Mouse (Mus musculus) liver, embryonic 11.5 days (tissue): ENCODE results near the gene Lce1e. TPM values are rescaled to one million over a fixed set of nuclear protein-coding genes. Genes with fewer than 3 reads are reported as not detected.

Source experiments
- ATAC-seq: fragments of 200-750 bp; cut with Nextera tagmentation; replicated peaks from 2 replicates; pipeline ENCODE4 v1.8.0; 2017; ENCODE audit warnings: moderate number of reproducible peaks, mild to moderate bottlenecking, moderate TSS enrichment, moderate library complexity; ENCODE audit not compliant: low FRiP score
- DNase-seq: peaks from one replicate; pipeline ENCODE4 v3.0.0-alpha.2; 2017; ENCODE audit warnings: low spot score
- H3K27ac ChIP-seq: fragments of 300-500 bp; sonication (generic); 2 replicates; pipeline ENCODE4 v1.5.1; 2014; ENCODE audit warnings: mild to moderate bottlenecking, low read depth, low read length, control low read depth
- H3K27me3 ChIP-seq: fragments of 300-500 bp; sonication (generic); replicated peaks from 2 replicates; pipeline ENCODE4 v1.6.1; 2014; ENCODE audit warnings: low read length, mixed read lengths; ENCODE audit not compliant: control insufficient read depth, insufficient read depth
- H3K36me3 ChIP-seq: fragments of 300-500 bp; sonication (generic); 2 replicates; pipeline ENCODE4 v1.6.1; 2014; ENCODE audit warnings: mild to moderate bottlenecking, low read length, moderate library complexity, mixed read lengths; ENCODE audit not compliant: control insufficient read depth, insufficient read depth
- H3K4me1 ChIP-seq: fragments of 300-500 bp; sonication (generic); replicated peaks from 2 replicates; pipeline ENCODE4 v1.6.1; 2014; ENCODE audit warnings: low read length, mixed read lengths; ENCODE audit not compliant: control insufficient read depth, insufficient read depth
- H3K4me2 ChIP-seq: fragments of 300-500 bp; sonication (generic); 2 replicates; pipeline ENCODE4 v1.6.1; 2014; ENCODE audit warnings: mild to moderate bottlenecking, control low read depth, moderate library complexity
- H3K4me3 ChIP-seq: fragments of 300-500 bp; sonication (generic); 2 replicates; pipeline ENCODE4 v1.5.1; 2014; ENCODE audit warnings: low read depth, low read length, control low read depth
- H3K9ac ChIP-seq: fragments of 300-500 bp; sonication (generic); 2 replicates; pipeline ENCODE4 v1.6.1; 2014; ENCODE audit warnings: low read depth, low read length, control low read depth
- H3K9me3 ChIP-seq: fragments of 300-500 bp; sonication (generic); 2 replicates; pipeline ENCODE4 v1.6.1; 2016; ENCODE audit warnings: low read length, inconsistent platforms, mixed read lengths; ENCODE audit not compliant: control insufficient read depth
- WGBS: fragments of 180-500 bp; shearing (Covaris S2); extraction: QIAGEN DNeasy Blood & Tissue Kit; methylation state at CpG from one replicate; pipeline ENCODE4 v1.1.7; 2014; 5-methylcytosine and 5-hydroxymethylcytosine counted together
- polyA plus RNA-seq: library from polyadenylated mRNA; unstranded; fragments of >200 nt; fragmentation: Nextera tagmentation; extraction: Ambion mirVana; gene quantifications from 2 replicates; pipeline ENCODE4 v1.2.1, GENCODE M21; 2014

Lce1e gene
- not detected in 2 replicates for polyA plus RNA-seq

DNA sequence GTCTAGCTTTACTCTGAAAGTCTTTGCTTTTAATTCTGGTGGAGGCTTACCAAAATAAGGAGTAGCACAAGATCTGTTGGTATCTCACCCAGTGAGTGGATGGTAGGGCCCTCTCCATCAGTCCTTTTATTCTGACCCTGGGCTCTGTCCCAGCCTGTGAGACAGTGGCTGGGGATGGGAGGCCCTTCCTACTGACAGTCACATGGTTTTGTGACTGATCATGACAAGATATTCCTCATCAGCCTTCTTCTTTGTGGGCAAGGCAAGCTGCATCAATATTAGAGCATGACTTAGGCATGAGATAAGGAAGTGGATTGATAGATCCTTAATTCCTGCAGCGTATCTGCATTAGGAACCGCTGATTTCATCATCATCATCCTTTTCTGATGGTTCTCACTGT is at the start of gene Lce1e:
Gene Lce1e, minus strand, starts transcription at position 101 of the 400 bp plus-strand sequence.
- H3K27me3 ChIP-seq = no peaks in the 10 kb centered on the region
- DNase-seq (no peak), ATAC-seq (no peak; the same call in 1 of the 2 replicates)
- H3K4me3 ChIP-seq = no peak within 1 kb of the TSS
- 75% methylated on average over 2 of the region's 2 CpGs for WGBS
- no peaks in the 10 kb centered on the region for H3K36me3 ChIP-seq
- H3K9ac ChIP-seq = no peak within 1 kb of the TSS
- H3K4me1 ChIP-seq = no peaks in the 10 kb centered on the region
- no peak within 1 kb of the TSS for H3K4me2 ChIP-seq
- no peak within 1 kb of the TSS for H3K27ac ChIP-seq
- H3K9me3 ChIP-seq = no peaks in the 10 kb centered on the region

DNA sequence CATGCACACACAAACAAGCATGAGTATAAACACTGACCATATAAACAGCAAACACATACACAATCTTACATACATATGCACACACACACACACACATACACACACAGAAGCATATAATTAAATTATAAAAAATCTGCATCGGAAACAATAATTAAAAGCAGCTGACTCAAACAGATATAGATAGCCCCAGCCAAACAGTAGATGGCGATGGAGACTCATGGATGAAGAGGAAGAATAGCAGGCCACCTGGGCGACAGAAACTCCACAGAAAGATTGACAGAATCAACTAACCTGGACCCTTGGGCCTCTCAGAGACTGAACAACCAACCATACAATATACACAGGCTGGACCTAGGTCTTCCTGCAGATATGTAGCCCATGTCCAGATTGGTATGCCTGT is 44.3 kb upstream of the Lce1e start:
- DNase-seq = no peak
- H3K27me3 ChIP-seq = no peaks in the 10 kb centered on the region
- no peak overlapping the region for H3K9ac ChIP-seq
- H3K4me3 ChIP-seq = no peak overlapping the region
- no peak overlapping the region for H3K4me2 ChIP-seq
- no peak overlapping the region for H3K27ac ChIP-seq
- no peaks in the 10 kb centered on the region for H3K36me3 ChIP-seq
- H3K4me1 ChIP-seq = no peaks in the 10 kb centered on the region
- ATAC-seq = no peak
- no peaks in the 10 kb centered on the region for H3K9me3 ChIP-seq
- 41% methylated on average over 3 of the region's 3 CpGs for WGBS

DNA sequence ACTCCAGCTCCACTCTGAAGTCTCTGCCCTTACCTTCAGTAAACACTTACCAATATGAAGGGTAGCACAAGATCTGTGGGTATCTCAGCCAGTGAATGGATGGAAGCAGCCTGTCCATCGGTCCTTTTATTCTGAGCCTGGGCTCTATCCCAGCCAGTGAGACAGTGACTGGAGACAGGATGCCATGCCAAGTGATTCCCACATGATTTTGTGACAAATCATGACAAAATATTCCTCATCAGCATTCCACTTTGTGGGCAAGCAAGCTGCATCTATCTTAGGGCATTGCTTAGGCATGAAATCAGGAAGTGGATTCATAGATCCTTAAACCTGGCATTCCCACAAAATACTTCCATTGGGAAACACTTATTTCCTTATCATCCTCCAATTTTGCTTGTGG is 43.4 kb upstream of the Lce1e start, which contains the start of gene Lce1g:
Gene Lce1g, minus strand, starts transcription at position 101 of the 400 bp plus-strand sequence.
- H3K27me3 ChIP-seq = no peaks in the 10 kb centered on the region
- DNase-seq (no peak), ATAC-seq (no peak)
- H3K4me3 ChIP-seq = no peak within 1 kb of the TSS
- H3K4me1 ChIP-seq = no peaks in the 10 kb centered on the region
- no peak within 1 kb of the TSS for H3K9ac ChIP-seq
- no peak within 1 kb of the TSS for H3K4me2 ChIP-seq
- H3K9me3 ChIP-seq = no peaks in the 10 kb centered on the region
- H3K27ac ChIP-seq = no peak within 1 kb of the TSS
- WGBS = 70% methylated on average over 1 of the region's 1 CpGs
- no peaks in the 10 kb centered on the region for H3K36me3 ChIP-seq

DNA sequence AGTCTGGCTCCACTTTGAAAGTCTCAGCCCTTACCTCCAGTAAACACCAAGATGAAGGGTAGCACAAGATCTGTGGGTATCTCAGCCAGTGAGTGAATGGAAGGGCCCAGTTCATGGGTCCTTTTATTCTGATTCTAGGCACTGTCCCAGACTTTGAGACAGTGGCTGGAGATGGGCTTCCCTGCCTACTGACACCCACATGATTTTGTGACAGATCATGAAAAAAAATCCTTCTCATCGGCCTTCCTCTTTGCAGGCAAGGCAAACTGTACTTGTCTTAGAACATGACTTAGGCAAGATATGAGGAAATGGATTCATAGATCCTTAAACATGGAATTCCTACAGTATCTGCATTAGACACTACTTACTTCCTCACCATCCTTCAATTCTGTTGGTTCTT is 30.1 kb upstream of the Lce1e start, which contains the start of gene Gm38119:
Gene Gm38119, minus strand, starts transcription at position 101 of the 400 bp plus-strand sequence.
- no peak within 1 kb of the TSS for H3K4me2 ChIP-seq
- WGBS = 46% methylated on average over 1 of the region's 1 CpGs
- H3K36me3 ChIP-seq = no peaks in the 10 kb centered on the region
- no peak within 1 kb of the TSS for H3K4me3 ChIP-seq
- DNase-seq (no peak), ATAC-seq (no peak)
- H3K27me3 ChIP-seq = no peaks in the 10 kb centered on the region
- H3K9me3 ChIP-seq = no peaks in the 10 kb centered on the region
- no peaks in the 10 kb centered on the region for H3K4me1 ChIP-seq
- no peak within 1 kb of the TSS for H3K9ac ChIP-seq
- no peak within 1 kb of the TSS for H3K27ac ChIP-seq

DNA sequence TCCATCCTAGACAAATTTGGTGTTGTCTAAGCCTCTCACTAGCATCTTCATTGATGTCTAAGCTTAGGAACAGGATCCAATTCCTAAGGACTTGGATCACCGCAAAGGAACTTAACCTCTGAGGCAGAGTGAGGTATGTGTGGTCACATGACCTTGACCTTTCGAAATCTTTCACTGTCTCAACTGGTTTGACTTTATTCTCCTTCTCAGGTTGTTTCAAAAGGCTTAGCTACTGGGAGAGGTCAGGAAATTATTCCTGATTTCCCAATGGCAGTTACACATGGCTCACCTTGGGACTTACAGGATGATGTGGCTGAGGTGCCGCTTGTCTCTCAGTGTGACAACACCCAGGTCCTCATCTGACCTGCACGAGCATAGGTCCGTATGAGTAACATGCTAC is 13.8 kb upstream of the Lce1e start:
- Histone ChIP-seq H3K9ac (no peak overlapping the region), H3K27me3 (no peaks in the 10 kb centered on the region), H3K36me3 (no peaks in the 10 kb centered on the region), H3K27ac (no peak overlapping the region), H3K4me1 (no peaks in the 10 kb centered on the region), H3K4me2 (no peak overlapping the region), H3K9me3 (no peaks in the 10 kb centered on the region), H3K4me3 (no peak overlapping the region)
- DNase-seq (no peak), ATAC-seq (no peak)
- 78% methylated on average over 5 of the region's 5 CpGs for WGBS

DNA sequence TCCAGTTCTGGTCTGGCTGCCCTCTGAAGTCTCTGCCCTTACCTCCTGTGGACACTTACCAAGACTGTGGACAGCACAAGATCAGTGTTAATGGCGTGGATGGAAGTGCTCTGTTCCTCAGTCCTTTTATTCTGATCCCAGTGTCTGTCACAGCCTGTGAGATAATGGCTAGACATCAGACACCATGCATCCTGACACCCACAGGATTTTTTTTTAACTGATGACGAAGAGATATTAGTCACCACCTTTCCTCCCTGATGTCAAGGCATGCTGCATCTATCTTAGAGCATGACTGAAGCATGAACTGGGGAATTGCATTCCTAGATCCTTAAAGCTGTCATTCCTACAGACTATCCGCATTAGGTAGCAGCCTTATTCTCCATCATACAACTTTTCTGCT is 11.4 kb upstream of the Lce1e start, which contains the start of gene Lce1f:
Gene Lce1f, minus strand, starts transcription at position 101 of the 400 bp plus-strand sequence.
- WGBS = 66% methylated on average over 3 of the region's 3 CpGs
- ATAC-seq = no peak

DNA sequence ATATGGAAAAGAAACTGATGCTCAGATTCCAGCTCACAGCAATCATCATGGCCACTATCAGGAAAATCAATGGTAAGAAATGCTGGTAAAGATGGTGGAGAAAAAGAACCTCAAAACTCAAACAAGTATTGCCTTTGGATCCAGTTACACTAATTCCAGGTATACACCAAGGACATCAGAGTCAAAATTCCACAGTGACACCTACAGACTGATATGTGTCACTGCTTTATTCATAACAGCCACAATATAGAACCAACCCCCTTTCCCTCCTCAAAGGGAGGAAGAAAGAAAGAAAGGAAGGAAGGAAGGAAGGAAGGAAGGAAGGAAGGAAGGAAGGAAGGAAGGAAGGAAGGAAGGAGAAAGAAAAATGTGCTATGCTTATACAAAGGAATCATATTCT is 6.2 kb upstream of the Lce1e start:
- Histone ChIP-seq H3K4me3 (no peak overlapping the region), H3K27ac (no peak overlapping the region), H3K36me3 (no peaks in the 10 kb centered on the region), H3K9me3 (no peaks in the 10 kb centered on the region), H3K4me1 (no peaks in the 10 kb centered on the region), H3K4me2 (no peak overlapping the region), H3K9ac (no peak overlapping the region), H3K27me3 (no peaks in the 10 kb centered on the region)
- DNase-seq (no peak), ATAC-seq (no peak)

More for the DNA sequence above, 11.4 kb upstream of the Lce1e start, which contains the start of gene Lce1f:
- Histone ChIP-seq H3K27me3 (no peaks in the 10 kb centered on the region), H3K4me2 (no peak within 1 kb of the TSS), H3K4me3 (no peak within 1 kb of the TSS), H3K9me3 (no peaks in the 10 kb centered on the region), H3K9ac (no peak within 1 kb of the TSS), H3K4me1 (no peaks in the 10 kb centered on the region), H3K36me3 (no peaks in the 10 kb centered on the region), H3K27ac (no peak within 1 kb of the TSS)
- DNase-seq = no peak

DNA sequence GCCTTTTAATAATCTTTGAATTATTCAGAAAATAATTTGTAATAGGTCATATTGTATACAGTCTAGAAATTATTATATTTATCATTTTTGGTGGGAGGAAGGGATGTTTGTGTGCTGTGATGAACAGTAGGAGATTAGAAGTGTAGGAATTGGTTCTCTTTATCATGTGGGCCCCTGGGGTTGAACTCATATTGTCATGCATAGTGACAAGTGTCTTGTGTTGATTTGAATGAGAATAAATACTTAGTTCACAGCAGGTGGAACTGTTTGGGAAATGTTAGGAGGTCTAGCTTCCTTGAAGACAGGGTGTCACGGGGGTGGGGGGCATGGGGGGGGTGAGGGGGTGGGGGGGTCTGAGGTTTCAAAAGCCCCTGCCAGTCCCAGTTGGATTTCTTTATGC is 14.3 kb downstream of the Lce1e start:
- DNase-seq (no peak), ATAC-seq (no peak)
- no peaks in the 10 kb centered on the region for H3K27me3 ChIP-seq
- H3K36me3 ChIP-seq = no peaks in the 10 kb centered on the region
- H3K9me3 ChIP-seq = no peaks in the 10 kb centered on the region
- H3K4me3 ChIP-seq = no peak overlapping the region
- 31% methylated on average over 1 of the region's 1 CpGs for WGBS
- no peak overlapping the region for H3K27ac ChIP-seq
- H3K4me1 ChIP-seq = no peaks in the 10 kb centered on the region
- H3K9ac ChIP-seq = no peak overlapping the region
- no peak overlapping the region for H3K4me2 ChIP-seq

DNA sequence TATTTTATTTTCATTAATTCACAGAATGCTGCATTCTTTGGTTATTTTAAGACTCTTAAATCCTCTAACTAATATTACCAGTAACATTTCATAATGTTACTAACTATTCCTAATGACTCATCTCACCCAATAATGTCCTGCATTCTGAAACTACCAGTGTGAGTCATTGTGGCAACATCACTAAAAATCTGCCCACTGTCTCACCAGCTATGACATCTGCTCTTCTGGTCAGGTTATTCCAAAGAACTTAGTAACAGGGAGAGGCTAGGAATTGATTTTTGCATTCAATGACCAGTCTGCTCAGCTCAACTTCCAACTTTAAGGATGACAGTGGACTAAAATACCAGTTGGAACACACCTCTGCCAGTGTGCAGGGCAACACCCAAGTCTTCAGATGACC is 17.2 kb downstream of the Lce1e start:
- no peaks in the 10 kb centered on the region for H3K27me3 ChIP-seq
- H3K36me3 ChIP-seq = no peaks in the 10 kb centered on the region
- H3K9ac ChIP-seq = no peak overlapping the region
- H3K4me1 ChIP-seq = no peaks in the 10 kb centered on the region
- ATAC-seq = no peak
- no peak for DNase-seq
- H3K4me3 ChIP-seq = no peak overlapping the region
- no peaks in the 10 kb centered on the region for H3K9me3 ChIP-seq
- H3K27ac ChIP-seq = no peak overlapping the region
- H3K4me2 ChIP-seq = no peak overlapping the region
